Mouse (Mus musculus): ENCODE results near the gene Ppp3r2. TPM values are rescaled to one million over a fixed set of nuclear protein-coding genes. Genes with fewer than 3 reads are reported as not detected.

The Ppp3r2 gene
- total RNA-seq, 2 experiments from 2014 or later, result not detected

Other genes with a start within 250 kb of the Ppp3r2 start
- gene Acnat1, start 208.1 kb downstream of the Ppp3r2 start, total RNA-seq (2021), result not detected
- gene Baat, start 175.5 kb downstream of the Ppp3r2 start, total RNA-seq (2021), result not detected
- gene Mrpl50, start 160.9 kb downstream of the Ppp3r2 start, total RNA-seq (2021), result 10 to 100 TPM; 46.1 to 47.0 TPM
- 1 to 10 TPM; 4.9 to 6.4 TPM for gene Zfp189, start 160.8 kb downstream of the Ppp3r2 start, total RNA-seq (2021)
- gene Aldob, start 132.5 kb downstream of the Ppp3r2 start, total RNA-seq (2021), result under 1 TPM in 1 of 2 experiments, not detected in 1; 0.14 TPM
- 10 to 100 TPM; 49.3 to 51.8 TPM for gene Tmem246, start 84.1 kb downstream of the Ppp3r2 start, total RNA-seq (2021)
- gene Rnf20, start 50.0 kb downstream of the Ppp3r2 start, total RNA-seq (2021), result 10 to 100 TPM; 36.2 to 36.3 TPM
- under 1 TPM; 0.17 to 0.29 TPM for gene Grin3a, start 163.7 kb upstream of the Ppp3r2 start, total RNA-seq (2021)